Mouse (Mus musculus) T-helper 1 cell (primary cell): ENCODE data around the gene Cfap65.

ENCODE experiments used
- in situ Hi-C: fragments of 300-600 bp; cut with MboI, MseI; formaldehyde crosslinking; loops from one replicate; pipeline ENCODE4 v1.15.1; 2025; ENCODE audit warnings: high pct_unique_total_duplicates

The Cfap65 gene

DNA sequence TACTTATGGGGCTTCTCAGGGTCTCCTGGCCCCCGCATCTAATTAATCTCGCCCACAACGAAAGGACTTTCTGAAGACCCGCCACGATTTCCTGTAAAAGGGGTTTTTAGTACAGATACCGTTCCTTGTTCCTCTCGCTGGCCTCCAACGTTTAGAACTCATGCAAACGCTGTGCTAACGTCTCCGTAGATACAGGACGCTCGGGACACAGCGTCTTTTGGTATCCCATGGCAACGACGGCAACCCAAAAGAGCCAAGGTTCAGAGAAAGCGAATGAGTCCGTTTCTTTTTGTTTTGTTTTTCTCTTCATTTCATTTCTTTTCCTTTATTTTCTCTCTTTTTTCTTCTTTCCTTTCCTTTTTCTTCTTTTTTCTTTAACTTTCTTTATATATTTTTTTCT lies at the start of gene Cfap65:
Gene Cfap65 (minus strand): TSS at position 198 of the 400 bp plus-strand sequence.
- in situ Hi-C loops = no loop called here

DNA sequence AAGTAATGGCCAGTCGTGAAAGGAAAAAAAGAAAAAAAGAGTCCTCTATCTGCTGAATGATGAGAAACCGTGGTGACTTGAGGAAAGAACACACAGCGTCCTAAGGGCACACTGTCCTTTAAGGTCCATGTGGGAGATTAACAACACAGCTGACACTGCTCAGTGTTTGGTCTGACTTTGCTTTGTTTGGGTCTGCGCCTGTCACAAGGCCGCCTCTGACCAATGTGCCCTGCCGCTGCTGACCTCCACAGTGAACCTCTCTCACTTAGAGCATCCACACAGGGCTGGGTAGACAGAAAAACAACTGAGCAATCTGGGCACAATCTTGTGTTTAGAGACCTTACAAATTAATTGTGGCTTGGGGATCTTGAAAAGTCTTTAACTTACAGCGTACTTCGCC lies 41.6 kb upstream of the Cfap65 start:
- in situ Hi-C loops = no loop called here

DNA sequence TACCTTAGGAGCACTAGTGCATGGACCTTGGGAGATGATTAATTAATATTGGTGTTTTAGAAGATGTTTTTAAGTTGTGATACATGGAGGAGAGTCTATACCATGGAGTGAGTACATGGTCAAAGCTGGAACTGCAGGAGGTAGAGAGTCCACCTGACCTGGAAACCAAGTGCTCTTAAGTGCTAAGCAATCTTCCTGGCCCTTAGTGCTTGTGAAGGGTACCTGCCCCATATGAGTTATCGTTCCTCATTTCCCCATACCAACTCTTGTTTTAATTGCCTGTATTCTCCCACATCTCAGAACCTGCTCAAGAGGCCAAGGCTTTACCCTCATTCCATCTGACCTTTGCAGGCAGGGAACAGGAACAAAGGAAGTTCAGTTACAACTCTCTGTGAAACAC lies 40.5 kb upstream of the Cfap65 start:
- in situ Hi-C loops = no loop called here

DNA sequence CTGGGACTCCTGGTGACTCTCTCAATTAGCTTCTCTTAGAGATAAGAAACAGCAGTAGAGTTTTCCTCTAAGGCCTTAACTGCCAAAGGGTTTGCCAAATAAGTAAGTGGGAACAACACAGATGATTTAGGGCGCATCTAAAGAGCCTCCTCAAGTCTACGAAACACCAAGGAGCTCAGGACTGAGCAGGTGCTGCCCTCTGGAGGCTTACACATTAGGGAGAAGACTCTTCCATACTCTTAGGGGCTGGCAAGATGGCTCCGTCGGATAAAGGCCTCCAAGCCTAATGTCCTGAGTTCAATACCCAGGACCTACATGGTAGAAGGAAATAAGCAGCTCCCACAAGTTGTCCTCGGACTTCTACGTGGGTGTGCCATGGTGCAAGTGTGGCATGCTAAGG lies 38.2 kb upstream of the Cfap65 start:
- in situ Hi-C loops = no loop called here

DNA sequence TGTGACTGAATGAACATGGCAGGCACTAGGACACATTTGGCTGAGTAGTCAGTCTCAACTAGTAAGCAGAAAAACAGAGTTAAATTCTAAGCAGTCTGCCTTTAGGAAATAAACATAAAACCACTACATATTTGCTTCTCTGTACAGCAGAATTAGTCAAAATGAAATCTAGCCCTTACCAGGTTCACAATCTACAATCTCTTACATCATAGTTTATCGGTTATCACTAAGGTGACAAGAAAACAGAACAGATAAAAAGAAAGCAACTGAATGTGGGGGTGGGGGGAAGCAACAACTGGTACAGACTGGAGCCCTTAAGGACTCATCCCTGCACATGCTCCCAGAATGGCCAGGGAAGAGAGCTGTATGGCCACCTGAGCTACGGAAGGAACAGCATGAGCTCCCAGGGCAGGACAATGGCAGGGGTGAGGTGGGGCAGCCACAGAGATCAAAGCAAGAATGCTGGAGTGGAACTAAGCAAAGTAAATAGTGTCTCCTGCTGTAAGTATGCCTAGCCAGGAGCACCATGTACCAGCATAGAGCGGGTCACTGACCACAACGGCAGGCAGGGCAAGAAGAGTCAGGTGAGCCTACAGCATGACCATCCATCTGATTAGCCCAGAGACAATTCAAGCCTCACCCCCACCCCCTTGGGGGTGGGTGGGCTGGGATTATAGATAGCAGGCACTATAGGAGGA lies 36.1 kb upstream of the Cfap65 start:
- in situ Hi-C loops = no loop called here

DNA sequence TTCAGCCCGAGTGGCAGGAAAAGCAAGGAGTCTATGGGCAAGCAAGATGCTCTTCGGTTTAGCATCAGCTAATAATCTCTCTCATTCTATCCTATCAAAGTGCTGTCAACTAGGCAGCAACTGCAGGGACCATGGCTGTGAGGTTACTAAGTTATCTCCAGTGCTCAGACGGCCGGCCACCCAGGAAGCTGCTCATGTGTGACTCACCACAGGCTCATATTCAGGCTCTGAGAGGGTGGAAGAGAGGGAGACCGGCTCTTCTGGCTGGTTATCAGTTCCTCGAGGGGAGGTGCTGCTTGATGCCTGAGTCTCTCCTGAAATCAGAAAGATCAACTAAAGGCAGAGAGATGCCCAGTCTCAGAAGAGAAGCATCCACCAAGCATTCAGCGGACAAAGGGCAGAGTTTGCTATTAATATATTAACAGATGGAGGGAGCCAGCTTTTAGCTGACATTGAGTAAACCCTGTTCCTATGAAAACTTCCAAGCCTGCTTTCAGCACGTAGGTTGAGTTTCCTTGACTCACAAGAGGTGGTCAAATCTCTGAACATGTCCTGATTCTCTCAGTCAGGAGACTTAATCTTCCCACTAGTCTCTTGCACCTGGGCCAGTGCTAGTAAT lies 32.7 kb upstream of the Cfap65 start:
- in situ Hi-C loops = no loop called here

DNA sequence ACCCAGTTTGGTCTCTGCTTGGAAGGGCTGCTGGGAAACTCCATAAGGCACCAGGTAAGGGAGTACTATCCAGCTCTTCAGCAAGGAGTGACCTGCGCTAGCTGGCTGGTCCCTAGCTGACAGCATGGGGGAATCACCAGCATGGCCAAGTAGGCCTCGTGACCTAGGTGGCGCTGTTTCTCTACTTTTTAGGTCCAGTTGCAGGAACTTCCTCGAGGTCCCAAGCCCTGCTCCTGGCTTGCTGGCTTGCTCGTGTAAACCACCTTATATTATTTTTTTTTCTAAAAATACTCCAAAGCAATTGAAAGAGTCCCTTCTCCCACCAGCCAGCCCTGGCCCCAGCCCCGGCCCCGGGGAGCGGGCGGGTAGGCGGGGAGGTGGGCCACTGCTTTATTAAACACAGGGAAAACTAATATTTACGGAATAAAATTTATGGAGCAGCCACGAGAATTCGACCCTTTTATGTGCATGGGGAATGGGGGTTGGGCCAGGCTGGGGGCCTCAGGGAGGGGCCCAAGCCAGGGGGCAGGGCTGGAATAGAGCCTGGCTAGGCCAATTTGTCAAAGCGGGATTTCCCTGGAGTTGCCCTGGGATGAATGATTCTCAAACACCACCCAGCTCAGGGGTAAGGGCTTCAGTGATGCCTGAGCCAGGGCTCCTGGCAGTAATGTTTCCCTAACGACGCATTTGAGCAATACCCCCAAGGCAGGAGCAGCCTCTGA lies 29.3 kb upstream of the Cfap65 start:
- in situ Hi-C loops = no loop called here

DNA sequence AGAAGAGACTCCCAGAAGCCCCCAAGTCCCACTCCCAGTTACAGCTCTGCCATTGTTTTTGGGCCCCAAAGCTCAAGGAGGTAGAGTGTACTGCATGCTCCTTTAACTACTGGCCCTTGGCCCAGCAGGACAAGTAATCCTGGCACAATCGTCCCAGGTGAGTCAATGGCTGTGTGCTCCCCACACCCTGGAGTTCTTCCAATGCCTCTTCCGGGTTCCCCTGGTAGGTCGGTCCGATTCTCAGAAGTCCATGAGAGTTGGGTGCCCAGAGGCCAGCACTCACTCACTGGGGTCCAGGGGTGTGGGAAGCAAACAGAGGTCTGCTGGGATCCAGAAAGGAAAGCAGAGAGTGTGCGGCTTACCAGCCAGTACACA lies 27.4 kb upstream of the Cfap65 start:
- in situ Hi-C loops = no loop called here

DNA sequence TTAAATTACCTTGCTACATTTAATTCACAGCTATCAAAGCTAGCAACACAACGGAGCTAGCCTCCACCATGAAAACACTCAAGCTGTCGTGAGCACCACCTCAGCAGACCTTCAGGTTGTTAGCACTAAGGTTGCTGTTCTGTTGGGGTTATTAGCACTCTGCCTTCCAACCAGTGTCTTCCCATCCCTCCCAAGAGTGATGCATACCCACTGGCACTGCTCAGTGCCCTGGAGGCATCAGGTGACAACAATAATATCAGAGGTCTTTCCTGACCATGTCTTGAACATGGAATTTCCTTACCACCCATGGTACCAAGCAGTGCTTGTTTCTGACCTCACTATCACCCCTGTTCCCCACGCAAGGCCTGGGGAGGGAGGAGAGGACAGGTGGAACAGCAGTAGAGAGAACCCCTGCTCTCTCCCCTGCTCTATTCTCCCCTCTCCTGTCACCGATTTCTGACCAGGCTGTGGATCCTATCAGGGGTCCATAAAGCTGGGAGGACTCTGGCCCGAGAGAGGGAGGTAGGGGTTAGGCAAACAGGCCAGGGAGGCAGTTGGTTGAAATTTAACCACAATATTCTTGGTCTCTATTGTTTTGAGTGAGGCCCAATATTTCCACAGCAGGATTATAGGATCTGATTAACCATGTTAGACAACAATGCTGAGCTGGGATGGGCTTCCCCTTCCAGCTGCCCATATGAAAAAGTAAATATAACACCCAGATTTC lies 26.9 kb upstream of the Cfap65 start:
- in situ Hi-C loops = no loop called here

DNA sequence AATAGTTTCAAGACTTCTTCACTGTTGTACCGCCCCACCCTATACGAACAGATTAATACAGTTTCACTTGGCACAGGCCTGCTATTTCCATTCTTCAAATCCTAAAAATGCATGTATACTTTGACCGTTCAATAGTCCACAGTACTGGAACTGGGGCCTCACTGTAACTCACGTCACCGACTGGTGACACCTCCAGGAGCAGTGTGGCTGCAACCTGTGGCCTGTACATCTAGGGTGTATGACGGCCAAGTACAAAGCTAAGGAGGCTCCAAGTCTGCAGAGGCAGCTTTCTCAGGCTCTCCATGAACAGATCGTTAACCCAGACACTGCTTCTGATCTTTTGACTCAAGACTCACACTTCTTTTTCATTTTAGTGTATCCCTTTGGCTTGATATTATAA lies 26.3 kb upstream of the Cfap65 start:
- in situ Hi-C loops = no loop called here

DNA sequence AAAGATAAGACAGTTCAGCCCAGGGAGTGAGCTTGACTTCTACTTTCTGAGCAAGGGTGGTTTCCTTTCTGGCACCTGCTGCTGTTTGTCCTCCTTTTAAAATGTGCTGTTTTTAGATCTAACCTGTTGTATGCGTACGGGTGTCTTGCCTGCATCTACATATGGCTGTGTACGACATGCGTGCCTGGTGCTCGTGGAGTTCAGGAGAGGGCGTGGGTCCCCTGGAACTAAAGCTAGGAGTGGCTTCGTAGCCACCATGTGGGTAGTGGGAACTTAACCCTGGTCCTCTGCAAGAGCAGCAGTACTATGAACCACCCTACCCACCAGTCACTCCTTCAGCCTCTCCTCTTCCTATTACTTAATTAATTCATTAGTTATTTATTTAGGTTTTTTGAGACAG lies 24.7 kb upstream of the Cfap65 start:
- in situ Hi-C loops = no loop called here

DNA sequence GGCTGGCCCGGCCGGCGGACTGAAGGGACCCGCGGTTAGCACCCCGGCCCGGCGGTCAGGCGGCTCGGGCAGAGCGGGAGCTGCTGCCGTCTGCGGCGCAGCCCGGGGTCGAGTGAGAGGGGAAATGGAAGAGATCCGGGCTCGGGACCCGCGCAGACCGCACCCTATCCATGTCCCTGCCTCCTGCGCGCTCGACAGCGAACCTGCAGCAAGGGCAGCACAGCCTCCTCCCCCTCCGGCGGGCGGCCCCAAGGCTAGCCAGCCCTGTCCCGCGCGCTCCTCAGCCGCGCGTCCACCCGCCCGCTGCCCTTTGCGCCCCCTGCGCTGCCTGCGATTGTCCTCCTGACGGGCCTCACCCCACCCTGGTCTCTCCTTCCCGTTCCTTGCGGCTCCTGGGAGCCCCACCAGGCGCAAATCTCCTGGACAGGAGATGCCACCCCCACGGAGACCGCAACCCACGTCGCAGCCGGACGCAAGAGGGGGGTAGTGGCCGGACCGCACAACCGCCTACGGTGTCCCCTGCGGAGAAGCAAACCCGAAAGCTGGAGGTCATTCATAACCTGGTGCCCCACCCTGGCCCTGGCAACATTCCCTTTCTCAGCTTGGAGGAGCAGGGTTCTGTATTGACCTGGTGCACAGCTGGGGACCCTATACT lies 16.3 kb upstream of the Cfap65 start, which contains the start of gene Ihh:
Gene Ihh (minus strand): TSS at position 117 of the 655 bp plus-strand sequence.
- in situ Hi-C loops = no loop called here

DNA sequence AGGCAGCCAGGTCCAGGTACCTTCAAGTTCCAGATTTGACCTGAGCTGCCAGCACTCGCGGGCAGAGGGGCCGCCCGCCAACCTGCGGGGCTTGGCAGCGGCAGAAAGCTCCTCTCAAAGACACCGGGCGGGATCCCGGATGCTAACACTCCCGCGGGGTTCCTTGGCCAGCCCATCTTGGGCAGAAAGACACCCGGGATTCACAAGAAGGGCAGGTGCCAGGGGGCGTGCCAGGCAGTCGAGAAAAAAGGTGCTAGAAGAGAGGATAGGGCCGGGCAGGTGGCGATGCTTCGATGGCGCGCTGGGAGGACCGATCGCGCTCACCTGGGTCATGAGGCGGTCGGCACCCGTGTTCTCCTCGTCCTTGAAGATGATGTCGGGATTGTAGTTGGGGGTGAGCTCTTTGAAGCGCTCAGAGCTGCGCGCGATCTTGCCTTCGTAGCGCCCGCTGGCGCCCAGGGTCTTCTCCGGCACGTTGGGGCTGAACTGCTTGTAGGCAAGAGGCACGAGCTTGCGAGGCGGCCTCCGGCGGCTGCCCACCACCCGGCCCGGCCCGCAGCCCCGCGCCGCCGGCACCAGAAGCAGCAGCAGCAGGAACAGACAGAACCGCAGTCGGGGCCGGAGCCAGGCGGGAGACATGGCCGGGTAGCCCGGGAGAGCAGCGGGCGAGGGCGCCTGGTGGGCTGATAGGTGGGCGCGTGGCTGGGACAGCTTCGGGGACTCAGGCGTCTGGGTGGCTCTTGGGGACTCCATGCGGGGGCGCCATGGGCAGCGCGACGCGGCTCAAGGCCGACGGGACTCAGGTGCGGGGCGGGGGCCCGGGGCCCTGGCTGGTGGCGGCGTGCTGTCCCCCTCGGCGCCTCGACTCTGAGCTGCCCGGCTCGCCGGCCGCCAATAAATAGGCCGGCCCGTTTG lies 15.4 kb upstream of the Cfap65 start:
- in situ Hi-C loops = no loop called here

DNA sequence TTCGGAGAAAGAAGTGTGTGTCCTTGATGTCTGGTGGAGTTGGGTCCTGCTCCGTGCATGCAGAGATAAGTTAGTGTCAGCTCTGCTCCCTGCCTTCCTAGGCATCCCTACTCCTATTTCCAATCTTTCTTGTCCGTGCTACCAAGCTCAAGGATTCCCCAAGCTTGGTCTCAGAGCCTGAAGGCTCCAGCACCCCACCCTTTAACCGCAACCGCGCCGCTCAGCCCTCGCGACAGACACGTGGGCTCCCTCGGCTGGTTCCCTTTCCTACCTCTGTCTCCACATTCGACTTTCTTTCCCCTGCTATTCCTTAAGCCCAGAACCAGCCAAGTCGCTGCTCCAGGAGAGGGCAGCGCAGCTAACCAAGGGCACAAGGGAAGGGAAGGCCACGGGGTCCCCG lies 14.7 kb upstream of the Cfap65 start:
- in situ Hi-C loops = no loop called here

DNA sequence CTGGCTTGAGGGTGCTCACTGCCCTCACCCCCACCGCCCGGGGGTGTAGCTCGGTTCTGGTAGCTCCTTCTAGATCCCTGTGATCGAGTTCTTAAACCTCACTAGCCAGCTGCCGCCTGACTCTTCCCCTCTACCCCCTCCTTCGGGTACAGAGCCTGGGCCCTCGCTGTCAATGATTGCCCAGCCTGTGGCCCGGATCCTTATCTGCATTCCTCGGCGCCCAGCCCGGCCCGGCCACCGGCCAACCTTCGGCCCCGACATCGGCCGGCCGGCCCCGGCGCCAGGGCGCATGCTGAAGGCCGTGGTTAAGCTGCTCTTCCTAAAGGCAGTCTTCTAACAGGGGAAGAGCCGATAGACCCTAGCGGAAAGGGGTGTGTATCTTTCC lies 14.3 kb upstream of the Cfap65 start:
- in situ Hi-C loops = loop anchor here (5.0 kb wide), 2 partner anchors 68 to 178 kb away; partner anchors contain the start of gene Nhej1

DNA sequence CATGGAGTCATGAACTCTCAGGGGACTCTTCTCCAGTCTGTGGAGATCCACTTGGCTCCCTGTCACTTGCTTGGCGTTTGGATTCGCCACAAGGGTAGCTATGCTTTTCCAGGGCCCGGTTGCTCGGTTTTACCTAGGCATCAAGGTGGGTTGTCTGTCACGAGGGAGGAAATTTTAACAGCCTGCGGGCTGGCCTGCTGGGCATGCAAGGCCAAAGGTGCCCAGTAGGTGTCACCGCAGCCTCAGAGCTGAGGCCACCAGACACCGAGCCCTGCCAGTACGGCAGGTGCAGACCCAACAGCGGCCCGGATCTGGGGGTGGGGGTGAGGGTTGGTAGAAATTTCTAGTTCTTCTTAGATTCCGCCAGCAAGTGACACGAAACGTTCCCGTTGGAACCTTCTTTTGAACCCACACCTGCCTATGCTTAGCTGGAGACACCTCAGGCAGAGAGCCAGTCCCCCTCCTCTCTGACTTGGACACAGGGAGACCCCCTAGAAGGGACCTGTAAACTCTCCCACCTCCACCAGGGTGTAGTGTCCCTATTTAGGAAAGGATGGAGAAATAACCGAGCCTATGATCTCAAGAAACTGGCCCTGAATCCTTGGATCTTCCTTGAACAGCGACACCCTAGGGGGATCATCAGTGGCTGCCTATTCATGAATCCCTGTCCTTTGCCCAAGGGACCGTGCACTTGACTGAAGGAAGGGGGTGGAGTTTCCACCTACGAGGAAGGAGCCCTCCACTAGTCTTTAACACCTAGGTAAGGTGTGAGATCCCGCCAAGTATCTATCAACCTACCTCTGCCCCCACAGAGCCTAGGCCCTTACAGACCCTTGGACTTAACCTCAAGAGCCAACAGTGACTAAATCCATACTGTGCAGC lies 13.6 kb upstream of the Cfap65 start:
- in situ Hi-C loops = loop anchor here (5.0 kb wide), 2 partner anchors 68 to 178 kb away; partner anchors contain the start of gene Nhej1

DNA sequence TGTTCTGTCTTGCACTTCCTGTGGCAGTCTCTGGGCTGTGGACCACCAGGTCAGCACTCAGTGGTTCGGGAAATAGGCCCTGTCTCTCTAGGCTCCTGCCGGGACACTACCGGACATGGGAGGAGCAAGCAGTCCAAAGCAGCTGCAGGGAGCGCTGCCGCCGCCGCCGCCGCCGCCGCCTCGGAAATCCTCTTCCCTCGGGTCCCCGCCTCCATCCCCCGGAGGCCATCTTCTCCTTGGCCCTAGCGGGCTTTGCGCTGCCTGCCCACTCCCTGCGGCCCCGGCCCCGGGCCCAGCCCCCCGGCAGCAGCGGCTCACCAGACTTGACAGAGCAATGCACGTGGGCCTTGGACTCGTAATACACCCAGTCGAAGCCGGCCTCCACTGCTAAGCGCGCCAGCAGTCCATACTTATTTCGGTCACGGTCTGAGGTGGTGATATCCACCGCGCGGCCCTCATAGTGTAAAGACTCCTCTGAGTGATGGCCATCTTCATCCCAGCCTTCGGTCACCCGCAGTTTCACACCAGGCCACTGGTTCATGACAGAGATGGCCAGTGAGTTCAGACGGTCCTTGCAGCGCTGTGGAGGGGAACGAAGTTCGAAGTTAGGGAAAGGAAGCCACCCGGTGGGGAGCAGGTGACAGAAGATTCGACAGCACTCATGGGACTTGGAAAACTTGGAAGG lies 12.7 kb upstream of the Cfap65 start:
- in situ Hi-C loops = loop anchor here (5.0 kb wide), 2 partner anchors 69 to 179 kb away; partner anchors contain the start of gene Nhej1

DNA sequence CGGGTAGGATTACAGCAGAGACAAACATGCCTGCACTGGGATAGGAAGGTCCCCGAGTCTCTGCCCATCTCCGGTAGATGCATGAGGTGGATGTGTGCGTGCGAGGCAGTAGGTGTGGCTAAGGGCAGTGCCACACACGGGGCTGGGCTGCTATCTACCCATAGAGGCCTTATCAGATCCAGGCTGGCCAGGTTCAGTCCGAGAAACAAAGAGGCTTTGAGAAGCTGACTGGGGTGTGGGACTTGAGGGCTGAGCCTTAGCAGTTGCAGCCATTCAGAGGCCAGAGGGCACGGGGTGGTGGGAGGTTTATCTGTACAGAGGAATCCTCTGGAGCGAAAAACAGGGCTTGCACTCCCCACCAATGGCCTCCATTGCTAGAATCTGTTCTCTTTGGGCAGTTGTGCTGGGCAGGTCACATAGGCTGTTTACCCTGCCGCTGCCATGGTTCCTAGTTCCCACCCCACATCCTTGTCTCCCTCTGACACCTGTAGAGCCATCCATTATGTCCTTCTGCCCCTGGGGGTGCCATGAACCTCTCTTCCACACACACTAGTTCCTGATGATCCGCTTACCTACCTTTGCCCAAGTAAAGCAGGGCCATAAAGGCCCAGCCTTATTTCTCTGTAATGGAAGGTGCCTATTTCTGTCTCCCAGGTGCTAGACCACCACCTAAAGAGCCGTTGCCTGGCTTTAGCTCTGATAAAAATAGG lies 6.4 kb upstream of the Cfap65 start:
- in situ Hi-C loops = no loop called here
